Mouse (Mus musculus) gonadal fat pad, adult 2 months (tissue): ENCODE results near the gene Fgfr2. TPM values are rescaled to one million over a fixed set of nuclear protein-coding genes. Genes with fewer than 3 reads are reported as not detected.

Experiments
- DNase-seq: peaks from one replicate; pipeline ENCODE4 v3.0.0-alpha.2; 2012; ENCODE audit warnings: low read depth
- polyA plus RNA-seq: library from polyadenylated mRNA; depleted of rRNA; stranded (reverse); fragments of >200 nt; gene quantifications from 2 replicates; pipeline ENCODE4 v1.2.3, GENCODE M21; 2012

Gene Fgfr2
- polyA plus RNA-seq, 1 experiment, result 33.3 TPM

DNA sequence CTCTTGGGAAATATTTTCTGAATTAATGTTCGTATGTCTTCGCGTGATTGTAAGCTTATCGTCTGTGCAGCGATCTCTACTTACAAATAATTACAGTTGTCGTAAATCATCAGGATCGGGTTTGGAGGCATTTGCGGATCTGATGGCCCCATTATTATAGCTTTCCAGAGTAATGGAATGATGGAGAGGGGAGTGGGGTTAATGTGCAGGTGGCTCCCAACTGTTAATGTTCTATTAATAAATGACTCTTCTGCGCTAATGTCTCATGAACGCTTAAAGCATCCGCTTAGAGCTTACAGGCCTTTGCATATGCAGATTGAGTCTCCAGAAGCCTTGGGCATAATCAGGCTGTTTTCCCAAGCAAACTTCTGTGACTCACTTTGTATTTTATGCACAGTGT, 1144.5 kb downstream of the Fgfr2 start:
- no peak for DNase-seq

DNA sequence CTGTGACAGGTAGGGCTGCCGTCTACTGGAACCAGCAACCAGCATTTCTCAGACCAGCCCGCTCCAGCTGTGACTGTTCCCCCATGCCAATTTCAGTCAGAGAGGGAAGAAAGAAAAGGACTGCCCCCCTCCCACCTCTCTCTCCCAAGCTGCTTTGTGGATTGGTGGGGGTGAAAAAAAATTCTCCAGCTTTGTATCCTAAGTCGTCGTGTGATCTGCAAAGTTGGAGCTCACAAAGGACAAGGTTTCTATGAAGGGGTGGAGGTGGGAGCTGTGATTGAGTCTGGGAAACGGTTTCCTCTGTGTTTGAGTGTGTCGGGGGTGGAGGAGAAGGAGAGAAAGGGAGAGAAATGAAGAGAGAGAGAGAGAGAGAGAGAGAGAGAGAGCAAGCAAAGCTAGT, 1147.3 kb downstream of the Fgfr2 start:
- DNase-seq, result no peak

DNA sequence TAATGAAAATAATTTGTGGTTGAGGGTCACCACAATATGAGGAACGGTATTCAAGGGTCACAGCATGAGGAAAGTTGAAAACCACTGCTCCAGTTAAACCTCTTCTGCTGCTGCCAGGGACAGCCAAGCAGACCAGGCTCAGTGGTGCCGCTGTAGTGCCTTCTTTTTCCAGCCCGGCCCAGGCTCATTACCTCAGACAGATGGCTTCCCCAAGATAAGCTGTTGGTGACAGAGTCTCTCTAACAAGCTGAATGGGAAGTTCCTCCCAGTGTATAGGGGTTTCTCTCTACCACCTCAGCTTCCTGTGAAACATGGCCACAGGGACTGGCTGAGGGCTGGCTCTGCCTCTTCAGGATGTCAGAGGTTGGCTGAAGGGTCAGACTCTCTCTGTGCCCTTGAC, 1152.9 kb downstream of the Fgfr2 start:
- no peak for DNase-seq

DNA sequence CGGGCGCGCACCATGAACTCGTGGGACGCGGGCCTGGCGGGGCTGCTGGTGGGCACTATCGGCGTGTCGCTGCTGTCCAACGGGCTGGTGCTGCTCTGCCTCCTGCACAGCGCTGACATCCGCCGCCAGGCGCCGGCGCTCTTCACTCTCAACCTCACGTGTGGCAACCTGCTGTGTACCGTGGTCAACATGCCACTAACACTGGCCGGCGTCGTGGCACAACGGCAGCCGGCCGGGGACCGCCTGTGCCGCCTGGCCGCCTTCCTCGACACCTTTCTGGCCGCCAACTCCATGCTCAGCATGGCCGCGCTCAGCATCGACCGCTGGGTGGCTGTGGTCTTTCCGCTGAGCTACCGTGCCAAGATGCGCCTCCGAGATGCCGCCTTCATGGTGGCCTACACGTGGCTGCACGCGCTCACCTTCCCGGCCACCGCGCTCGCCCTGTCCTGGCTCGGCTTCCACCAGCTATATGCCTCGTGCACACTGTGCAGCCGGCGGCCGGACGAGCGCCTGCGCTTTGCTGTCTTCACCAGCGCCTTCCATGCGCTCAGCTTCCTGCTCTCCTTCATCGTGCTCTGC, 1156.1 kb downstream of the Fgfr2 start:
- no peak for DNase-seq

DNA sequence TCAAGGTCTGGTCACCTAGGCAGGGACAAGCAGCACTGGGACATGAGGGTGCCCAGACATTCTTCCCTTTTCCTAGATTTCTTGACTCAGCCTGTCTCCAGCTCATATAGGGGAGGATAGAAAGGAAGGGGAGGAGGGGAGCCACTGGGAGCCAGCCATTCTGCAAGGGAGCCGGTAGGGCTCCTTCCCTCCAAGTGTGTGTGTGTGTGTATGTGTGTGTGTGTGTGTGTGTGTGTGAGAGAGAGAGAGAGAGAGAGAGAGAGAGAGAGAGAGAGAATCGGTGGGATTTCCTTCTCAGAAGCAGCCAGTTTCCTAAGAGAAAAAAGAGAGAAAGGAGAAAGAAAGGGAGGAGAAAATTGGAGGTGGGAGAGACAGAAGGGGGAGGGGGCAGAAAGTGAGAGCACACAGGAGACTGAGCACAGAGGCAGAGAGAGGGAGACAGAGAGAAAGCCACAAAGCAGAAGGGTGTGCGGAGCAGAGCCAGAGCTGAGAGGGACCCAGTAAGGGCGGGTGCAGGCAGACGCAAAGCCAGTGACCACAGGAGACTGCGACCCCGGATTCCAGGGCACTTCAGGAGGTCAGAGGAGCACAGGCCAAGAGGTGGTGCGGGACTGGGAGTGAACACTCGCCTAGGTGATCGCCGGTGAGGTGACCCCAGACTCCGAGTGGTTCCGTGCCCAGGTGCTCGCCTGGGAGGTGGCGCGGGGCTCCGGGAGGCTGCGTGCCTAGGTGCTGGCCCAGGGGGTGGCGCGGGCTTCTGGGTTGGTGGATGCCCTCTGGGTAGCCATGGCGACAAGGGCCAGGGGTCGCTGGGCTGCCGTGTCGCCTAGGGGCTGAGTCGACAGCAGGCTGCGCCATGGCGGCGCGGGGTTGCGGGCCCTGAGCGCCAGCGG, 1156.9 kb downstream of the Fgfr2 start, which contains the start of gene Gpr26:
TSS of gene Gpr26 (plus strand) at position 438 of the 893 bp plus-strand sequence.
- no peak for DNase-seq

DNA sequence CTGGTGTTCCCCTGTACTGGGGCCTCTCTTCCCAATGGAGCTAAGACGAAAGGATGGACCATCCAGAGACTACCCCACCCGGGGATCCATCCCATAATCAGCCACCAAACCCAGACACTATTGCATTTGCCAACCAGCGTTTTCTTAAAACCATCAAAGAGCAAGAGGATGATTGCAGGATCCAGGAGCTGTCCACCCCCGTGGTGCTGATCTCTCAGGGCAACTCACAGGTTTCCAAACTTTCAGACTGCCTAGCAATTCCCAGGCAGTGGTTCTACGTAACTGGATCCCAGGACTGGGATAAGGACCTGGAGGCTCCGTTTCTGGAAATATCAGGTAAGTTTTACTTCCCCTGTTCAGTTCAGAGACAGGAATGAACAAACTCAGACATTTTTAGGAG, 1162.6 kb downstream of the Fgfr2 start:
- DNase-seq, result no peak

DNA sequence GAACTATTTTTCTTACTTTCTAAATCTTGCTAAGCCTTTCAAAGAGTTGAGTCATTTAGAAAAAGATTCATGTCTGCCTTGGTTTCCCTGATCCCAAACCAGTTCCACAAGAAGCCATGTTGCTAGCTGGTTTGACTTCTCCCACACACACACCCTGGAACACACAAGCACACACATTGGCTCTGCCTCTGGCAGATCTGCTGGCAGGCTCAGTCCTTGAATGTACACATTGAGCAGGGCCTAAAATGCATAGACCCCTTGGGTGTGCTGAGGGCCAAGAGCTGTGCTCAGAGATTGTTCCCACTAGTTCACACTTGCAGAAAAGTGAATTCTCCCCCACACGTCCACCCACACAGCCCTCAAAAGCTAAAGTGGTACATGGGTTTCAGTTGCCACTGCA, 1164.4 kb downstream of the Fgfr2 start:
- DNase-seq, result no peak

DNA sequence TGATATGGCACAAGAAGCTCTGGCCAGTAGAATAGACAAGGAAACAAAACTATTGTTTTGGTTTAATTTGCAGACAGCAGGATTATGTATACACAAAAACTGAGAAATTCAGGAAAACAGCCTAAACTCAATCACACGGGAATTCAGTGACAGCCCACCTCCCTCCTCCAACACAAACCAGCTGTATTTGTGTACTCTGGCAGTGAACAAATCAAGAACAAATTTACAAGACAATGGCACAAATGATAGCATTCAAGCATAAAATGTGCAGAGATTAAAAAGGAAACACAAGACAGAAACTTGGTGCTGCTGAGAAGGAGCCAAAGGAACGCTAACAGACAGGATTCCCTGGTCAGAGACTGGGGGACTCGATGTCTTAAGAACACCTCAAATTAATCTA, 1169.7 kb downstream of the Fgfr2 start:
- no peak for DNase-seq

DNA sequence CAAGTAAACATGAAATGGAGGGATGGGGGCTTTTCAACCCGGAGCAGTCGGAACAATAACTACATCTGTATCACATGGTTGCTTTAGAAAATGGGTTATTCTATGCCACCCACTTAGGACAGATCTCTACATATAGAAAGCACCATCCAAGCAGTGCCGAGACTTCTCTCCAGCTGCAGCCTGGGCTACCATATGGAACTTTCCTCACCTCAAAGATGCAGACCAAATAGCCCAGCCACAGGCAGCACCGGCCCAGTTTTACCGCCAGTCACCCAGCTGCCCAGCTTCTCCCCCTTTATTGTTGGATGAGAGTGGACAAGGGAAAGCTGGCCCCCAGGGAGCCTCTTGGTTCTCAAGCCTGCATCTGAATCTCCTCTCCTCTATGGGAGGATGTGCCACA, 1172.0 kb downstream of the Fgfr2 start:
- DNase-seq, result no peak

DNA sequence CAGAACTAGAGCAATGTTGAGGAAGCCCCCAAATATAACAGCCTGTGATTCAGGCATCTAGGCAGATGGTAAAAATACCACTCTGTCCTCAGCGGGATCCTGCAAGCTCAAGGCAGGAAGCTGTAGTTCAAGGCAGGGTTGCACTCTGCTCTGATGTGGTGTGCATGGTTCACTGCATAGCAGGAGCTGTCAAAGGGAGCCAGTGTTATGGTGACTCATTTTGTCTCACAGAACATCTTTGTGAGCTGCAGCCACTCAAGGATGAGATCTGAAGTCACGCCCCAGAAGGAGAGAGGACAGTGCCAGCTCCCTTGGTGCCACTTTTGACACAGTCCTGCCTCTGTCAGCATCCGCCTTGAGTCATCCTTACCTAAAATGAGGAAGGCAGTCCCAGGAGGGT, 1185.5 kb downstream of the Fgfr2 start:
- DNase-seq, result no peak

DNA sequence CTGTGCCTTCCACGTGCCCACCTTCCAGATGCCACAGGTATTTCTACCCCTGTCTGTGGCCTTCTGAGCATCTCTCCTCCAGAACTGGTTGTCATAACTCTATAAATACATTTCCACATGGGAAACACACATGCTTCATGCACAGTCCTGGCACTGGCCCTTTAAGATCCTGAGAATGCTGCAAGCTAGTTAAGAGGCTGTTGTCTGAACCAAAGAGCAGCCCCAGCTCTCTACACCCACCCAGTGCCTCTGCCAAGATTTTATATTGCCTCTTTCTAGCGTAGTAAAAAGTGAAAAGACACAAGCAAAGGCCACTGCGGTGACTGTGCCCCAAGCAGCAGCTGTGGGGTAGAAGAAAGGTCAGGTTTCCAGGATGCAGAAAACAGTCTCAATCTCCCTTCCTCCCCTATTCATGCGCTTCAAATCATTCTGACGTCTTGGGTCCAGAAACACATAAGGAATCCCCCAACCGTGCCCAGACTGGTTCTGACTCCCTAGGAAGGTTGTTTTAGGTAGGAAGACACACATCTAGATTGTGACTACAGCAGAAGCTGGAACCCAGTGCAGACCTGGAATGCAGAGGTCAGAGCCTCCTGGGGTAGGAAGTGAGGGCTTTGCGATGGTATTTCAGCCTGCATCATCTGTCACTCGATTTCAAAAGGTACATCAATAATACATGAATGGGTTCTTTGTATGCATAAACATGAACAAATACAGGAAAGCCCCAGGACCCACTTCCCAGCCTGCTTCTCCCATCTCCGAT, 1195.7 kb downstream of the Fgfr2 start:
- no peak for DNase-seq

DNA sequence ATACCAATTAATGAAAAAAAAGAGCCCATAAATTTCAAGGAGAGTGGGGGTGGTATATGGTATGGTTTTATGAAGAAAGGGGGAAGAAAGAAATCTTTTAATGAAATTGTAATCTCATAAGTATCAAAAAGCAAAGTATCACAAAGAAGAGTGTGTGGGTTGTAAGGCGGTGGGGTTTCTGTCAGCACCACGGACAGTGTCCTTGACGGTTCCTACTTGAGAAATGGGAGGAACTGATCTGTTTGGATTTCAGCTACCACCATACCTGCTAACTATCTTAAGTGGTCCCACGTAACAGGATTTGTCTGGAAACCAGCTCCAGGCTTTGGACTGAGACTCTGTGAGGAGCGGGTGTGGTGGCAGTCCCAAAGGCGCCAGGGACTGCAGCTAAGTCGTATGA, 1205.8 kb downstream of the Fgfr2 start:
- DNase-seq, result no peak

DNA sequence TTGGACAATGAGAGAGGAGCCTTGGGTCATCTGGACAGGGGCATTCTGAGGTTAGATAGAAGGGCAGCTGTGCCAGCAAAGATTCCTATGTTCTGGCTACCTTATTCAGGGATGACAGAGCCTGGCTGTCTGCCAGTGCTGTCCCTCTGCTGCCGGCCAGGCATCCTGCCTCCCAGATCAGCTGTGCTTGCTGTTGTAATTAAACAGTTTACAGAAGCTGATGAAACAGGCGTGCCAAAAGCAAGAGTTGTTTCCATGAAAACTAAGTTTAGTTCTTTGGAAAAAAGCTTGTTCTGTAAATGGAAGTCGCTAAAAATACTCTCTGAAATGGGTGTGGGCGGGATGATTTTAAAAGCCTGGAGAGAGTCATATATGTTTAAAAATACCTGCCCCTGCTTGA, 1213.5 kb downstream of the Fgfr2 start:
- no peak for DNase-seq

DNA sequence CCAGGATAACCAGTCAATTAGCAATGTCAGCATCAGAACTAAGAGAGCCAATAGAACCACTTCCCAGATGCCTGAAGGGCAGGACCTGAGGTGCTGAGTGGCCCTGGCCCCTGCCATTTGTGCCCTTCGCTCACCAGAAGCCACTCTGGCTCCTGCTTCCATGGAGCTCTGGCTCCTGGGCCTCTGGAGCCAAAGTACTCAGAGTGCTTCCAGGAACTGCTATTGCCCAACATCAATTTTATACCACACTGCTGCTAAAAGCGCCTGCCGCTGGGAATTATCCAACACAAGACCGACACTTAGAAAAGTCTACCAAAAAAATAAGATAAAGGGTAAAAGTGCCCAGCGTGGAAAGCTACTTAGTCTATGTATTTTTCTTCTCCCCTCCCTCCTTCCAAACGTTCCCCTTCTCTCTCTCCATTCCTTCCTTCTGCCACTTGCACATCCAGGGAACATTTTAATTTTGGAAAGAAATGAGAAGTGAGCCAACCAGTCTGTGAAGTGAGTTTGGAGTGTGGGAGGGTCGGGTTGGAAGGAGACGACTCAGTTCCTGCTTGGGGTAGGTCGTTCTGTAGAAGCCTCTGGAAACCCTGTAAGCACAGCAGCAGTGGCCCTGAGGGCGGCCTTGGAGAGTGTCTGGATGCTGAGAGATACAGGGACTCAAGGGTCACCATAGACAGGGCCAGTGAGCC, 1216.5 kb downstream of the Fgfr2 start:
- DNase-seq, result no peak

DNA sequence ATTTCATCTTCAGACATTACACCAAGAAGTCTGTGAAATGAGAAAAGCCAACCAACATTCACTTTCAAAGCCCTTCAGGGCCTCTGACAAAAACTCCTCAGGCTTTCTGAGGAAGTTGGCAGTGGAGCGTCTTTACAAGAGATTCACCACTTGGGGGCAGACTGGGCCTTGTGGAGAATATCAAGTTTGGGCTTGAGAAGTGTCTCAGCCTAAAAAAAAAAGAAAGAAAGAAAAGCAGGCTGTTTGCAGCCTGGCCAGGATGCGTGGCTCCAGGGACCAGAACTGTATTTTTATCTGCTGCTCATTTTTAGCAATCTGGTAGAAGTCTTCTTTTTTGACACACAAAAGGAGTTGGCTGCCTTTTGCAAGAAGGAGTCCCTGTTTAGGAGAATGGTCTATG, 1223.8 kb downstream of the Fgfr2 start:
- no peak for DNase-seq

DNA sequence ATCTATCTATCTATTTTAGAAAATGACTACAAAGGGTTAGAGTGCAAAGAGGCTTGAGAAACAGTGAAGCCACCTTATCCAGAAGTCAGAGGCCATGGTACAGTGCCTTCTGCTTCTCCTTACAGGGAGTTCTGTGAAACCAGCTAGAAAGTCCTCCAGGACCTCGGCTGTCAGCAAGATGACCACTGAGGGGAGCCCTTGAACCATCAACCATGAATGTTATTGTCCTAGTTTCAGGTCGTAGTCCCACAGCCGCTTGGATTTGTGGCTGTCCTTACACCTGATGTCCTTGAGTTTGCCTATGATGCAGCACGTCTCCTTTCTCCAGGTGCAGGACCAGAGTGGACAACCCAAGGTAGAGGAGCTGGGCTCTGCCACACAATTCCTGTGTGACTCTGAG, 1225.9 kb downstream of the Fgfr2 start:
- no peak for DNase-seq

DNA sequence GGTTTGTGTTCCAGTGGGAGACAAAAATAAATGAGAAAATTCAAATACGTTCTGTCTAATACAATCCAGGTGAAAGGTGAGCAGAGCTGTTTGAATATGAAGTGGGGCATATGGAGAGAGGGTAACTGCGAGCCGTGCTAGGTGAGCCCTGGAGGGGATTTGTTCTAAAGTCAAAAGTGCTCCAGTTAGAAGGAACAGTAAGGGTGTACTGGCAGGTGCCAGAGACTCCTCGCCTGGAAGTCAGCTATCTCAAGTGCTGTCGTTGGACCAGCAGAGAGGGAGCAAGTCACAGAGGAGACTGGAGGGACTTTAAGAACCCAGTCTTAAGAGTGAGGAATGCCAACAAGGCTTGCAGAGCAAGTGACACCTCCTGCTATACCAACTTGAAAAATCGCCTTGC, 1240.3 kb downstream of the Fgfr2 start:
- DNase-seq, result no peak

DNA sequence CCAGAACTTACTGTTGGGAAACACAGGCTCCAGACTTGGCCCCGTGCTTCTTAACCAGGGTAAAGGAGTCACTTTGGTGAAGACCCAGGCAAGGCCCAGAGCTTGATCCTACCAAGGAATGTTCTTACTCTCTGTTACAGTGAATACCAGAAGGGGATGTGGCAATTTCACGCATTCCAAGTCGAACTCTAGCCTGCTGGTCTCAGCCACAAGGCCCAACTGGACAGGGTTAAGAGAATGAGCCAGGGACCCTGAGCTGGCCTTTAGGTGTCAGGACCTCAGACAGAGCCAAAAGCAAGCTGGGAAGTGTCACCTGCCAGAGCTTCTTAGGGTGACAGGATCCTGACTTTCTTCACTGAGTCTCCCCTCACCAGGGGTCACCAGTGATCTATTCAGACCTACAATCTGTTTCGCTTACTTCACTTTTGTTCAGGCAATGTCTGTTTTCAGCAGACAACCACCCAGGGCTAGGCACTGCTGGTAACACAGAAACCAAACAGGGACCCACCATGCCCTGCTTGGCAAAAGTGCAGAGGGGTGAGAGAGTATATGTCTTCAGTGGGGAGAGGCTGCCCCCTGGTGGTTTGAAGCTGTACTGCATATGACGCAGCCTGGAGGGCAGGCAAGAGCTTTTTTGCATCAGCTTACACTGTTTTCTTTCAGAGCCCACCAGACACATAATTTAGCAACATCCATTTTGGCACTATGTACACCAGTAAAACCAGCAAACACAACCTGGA, 1241.1 kb downstream of the Fgfr2 start:
- no peak for DNase-seq

DNA sequence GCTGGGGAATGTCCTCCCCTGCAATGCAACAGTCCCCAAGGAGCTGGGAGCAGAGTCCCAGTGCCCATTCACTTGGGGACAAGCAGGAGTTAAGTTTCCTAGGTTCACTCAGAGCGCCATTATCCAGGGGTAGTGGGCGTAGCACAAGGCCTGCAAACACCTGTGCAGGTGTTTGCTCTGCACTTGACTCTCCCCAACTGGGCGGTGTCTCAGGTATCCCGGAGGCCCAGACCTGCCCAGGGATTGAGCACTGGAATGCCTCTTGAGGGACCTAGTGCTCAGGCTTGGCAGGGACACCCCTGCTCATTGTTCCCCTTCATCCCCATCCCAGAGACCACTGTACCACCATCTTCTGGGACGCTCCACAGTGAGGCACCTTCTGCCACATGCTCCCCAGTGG, 1243.0 kb downstream of the Fgfr2 start:
- no peak for DNase-seq

DNA sequence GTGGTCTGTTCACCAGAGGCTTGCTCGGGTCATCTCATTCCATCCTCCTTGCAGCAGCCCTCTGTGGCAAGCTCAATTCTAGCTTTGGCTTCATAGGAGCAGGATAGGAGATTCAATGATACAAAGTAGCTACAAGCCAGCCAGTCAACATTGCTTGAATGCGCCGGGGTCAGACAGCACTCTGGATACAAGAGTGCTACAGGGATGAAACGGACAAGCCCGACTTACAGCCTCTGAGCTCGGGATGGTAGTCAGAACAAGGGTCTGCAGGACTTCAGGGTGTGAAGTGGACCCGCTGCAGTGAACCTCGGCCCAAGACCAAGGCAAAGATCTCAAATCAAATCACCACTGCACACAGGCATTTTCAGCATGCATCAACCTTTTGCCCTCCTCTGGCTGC, 1244.3 kb downstream of the Fgfr2 start:
- no peak for DNase-seq

DNA sequence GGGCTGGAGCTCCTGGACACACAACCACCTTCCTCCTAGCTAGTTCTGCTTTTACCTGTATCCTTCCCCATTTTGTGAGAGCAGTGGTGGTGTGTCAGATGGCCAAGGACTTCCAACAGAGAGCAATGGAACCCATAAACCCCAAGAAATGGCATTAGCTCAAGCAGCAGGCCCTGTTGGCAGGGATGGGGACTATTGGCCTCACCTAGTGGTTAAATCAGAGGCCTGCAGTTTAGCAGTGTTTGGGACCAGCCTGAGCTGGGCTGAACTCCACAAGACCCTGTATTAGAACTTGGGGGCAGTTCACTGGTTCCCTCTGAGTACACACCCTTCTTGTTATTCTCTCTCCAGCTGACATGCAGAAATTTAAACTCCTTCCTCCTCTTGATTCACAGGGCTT, 1262.0 kb downstream of the Fgfr2 start:
- DNase-seq, result no peak
